Mouse (Mus musculus): ENCODE results near the gene Fgfr2.

The Fgfr2 gene

DNA sequence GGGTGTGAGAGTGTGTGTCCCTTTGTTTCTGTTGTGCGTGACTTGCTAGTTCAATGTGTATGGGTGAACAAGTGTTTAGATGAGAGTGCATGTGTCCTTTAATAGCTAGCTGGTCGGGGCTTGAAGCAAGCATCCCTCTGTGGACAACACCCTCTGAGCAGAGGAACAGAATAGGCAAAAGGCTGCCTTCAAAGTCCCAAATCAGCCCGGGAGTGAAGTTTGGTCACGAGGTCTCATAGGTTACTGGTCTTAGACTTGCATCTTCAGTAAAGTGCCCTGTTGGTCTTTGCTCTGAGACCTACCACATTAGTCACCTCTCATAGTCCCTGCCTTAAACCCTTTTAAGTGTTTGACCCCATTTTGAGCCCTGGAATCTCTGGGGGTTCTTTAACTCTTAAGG, 1571.7 kb downstream of the Fgfr2 start:
- no peak for DNase-seq (ENCODE audit: low spot score)

DNA sequence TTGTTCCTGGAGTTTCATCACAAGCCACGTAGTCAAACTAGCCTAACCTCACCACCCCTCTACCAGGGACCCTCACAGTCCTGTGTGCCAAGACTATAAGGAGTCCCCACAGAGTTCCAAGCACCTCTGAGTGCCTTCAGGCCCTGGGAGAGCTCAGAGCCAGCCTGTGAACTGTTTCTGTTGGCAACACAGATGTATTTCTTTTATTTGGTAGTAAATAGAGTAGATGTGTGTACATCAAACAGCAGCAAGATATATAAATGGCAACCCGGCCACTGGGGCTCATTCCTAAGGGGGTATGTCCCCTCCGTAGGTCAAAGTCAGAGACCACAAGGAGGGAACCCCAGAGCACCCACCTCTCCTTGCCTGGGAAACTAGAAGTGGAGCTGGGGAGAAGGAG, 1574.7 kb downstream of the Fgfr2 start, which contains the start of gene Hmx2:
TSS of gene Hmx2 (plus strand) at position 301 of the 400 bp plus-strand sequence.
- no peak for DNase-seq (ENCODE audit: low spot score)

- no peak for DNase-seq (ENCODE audit: low spot score)
Observed at GRCm38 (mm10) chr7:131547481-131547880, 1575.7 kb downstream of the Fgfr2 start.

DNA sequence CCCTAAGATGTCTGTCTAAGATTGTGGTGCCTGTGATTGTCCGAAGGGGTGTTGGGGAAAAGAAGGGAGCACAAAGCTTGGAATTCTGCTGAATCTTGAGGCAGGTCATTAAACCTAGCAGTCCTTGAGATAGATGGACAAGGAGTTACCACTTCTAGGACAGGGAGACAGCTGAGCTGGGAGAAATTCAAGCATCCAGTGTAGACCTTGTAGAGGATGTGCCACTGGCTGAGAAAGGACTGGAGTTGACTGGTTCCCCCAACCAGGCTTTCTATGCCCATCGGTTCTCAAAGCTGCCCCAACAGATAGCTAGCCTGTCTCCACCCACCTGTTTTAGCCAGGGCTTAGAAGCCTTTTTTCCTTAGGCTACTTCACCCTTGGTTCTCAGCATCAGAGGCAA, 1576.7 kb downstream of the Fgfr2 start:
- DNase-seq (ENCODE audit: low spot score) = no peak

GRCm38 (mm10) chr7:131545701-131546385, 1577.3 kb downstream of the Fgfr2 start:
- DNase-seq (ENCODE audit: low spot score) = no peak

GRCm38 (mm10) chr7:131544871-131545270, 1578.3 kb downstream of the Fgfr2 start:
- DNase-seq (ENCODE audit: low spot score) = no peak

DNA sequence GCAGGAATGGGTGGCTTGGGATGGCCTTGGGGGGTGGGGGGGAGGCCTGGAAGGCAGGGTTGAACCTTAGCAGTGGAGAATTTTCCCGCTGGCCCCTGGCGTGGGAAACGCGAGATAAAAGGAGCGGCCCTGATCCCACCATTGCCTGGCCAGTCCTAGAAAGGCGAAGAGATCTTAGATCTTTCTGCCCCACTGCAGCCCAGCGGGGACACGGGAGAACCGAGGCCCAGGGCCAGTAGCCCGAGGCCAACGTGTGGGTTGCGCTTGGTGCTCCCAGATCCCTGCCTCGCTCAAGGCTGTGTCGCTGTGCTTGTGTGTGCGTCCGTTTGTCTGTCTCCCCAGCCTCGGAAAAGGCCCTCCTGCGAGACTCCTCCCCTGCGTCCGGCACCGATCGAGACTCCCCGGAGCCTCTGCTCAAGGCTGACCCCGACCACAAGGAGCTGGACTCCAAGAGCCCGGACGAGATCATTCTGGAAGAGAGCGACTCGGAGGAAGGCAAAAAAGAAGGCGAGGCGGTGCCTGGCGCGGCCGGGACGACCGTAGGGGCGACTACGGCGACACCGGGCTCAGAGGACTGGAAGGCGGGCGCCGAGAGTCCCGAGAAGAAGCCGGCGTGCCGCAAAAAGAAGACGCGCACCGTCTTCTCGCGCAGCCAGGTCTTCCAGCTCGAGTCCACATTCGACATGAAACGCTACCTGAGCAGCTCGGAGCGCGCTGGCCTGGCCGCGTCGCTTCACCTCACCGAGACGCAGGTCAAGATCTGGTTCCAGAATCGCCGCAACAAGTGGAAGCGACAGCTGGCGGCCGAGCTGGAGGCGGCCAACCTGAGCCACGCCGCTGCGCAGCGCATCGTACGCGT, 1579.3 kb downstream of the Fgfr2 start:
- no peak for DNase-seq (ENCODE audit: low spot score)

DNA sequence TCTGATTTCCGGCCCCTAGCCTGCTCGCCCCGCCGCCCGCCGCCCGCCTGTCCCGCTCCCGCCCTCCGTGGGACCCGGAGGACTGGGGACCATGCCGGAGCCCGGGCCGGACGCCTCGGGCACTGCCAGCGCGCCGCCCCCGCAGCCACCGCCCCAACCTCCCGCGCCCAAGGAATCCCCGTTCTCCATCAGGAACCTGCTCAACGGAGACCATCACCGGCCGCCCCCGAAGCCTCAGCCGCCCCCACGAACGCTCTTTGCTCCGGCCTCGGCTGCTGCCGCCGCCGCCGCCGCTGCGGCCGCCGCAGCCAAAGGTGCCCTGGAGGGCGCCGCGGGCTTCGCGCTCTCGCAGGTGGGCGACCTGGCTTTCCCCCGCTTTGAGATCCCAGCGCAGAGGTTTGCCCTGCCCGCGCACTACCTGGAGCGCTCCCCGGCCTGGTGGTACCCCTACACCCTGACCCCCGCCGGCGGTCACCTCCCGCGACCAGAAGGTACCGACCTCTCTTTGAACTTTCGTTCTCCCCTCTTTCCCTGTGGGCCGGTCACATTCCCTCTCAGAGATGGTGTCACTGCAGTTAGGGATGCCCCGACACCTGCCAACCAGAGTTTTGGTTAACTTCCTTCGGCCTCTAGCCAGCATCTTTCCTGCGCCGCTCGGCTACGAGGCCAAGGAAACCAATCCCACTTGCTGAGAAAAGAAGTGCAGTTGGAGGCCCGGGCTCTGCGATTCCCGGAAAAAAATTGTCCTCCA, 1580.1 kb downstream of the Fgfr2 start:
- DNase-seq (ENCODE audit: low spot score) = no peak

DNA sequence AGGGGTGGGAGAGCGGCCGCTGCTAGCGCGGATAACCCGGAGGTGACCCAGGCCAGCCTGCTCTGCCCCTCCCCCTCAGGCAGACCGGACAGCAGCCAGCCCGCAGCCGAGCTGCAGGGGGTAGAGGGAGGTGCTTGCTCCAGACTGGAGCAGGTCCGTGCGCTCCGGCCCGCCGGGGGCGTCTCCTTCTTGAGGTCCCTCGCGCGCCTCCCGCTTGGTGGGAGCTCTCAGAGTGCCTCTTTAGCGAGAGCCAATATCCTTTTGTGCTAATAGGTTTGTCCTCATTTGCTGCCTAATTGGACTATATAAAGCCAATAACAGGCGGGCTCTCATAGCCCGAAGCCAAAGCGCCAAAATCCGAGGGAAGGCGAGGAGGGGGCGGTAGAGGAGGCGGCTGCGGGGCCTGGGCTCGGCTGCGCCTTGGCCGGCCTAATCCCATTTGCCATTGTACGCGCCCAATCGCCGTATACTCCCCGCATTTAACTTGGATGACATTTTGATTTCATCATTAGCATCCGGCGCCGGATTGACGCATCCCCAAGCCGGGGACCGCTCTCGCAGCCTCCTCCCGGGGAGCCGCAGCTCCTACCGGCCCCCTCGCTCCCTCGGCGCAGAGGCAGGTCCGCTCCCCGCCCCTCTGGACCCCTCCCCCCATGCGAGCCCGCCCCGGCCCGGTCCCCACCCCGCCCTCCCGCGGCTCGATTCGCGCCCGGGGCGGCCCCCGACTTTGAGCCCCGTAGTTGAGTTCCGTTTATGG, 1580.9 kb downstream of the Fgfr2 start, which contains the start of gene Hmx3:
TSS of gene Hmx3 (plus strand) at position 753 of the 757 bp plus-strand sequence.
- DNase-seq (ENCODE audit: low spot score) = no peak

DNA sequence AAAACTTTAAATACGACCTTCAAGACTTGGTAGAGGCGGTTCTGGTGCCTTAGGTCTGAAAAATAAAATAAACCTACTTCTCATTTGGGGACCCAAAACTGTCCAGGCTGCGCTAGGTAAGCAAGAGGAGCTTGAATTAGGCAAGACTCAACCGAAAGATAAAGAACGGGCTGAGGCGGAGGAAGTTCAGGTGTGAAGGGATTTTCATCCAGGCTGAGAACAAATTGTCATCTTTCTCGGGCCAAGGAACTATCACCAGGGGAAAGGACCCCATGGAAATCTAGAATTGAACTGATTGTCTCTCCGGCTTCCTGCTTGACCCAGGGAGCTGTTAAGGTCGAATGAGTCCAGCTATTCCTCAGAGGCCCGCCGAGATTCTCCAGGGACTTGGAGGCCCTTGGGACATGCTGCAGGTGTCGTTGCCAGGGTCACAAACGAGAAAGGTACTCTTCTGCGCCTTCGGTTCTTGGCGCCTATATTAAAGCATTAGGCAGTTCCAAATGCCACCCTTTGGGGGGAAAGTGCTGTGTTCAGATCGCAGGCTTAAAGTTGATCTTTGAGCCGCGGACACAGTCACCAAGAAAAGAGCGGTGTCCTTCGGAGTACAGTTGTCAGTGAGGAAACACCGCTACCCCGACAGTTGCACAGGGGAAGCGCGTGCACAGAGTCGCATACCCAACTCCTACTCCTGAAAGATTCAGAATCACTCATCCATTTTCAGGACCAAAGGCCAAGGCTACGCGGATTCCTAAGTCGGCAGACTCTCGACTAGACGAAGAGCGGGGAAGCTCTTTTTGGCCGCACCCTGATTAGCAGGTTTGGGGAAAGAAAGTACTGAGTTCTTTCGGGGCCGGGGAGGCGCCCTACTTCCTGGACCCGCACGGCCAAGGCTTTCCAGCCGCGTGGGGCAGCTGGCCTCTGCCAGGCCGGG, 1581.7 kb downstream of the Fgfr2 start:
- no peak for DNase-seq (ENCODE audit: low spot score)

- peak; percentile 66 for DNase-seq (ENCODE audit: low spot score)
Observed at GRCm38 (mm10) chr7:131539979-131540378, 1583.2 kb downstream of the Fgfr2 start.

- DNase-seq (ENCODE audit: low spot score) = no peak
Observed at GRCm38 (mm10) chr7:131503739-131504138, 1619.4 kb downstream of the Fgfr2 start.

GRCm38 (mm10) chr7:131478403-131478802, 1644.7 kb downstream of the Fgfr2 start:
- no peak for DNase-seq (ENCODE audit: low spot score)

DNA sequence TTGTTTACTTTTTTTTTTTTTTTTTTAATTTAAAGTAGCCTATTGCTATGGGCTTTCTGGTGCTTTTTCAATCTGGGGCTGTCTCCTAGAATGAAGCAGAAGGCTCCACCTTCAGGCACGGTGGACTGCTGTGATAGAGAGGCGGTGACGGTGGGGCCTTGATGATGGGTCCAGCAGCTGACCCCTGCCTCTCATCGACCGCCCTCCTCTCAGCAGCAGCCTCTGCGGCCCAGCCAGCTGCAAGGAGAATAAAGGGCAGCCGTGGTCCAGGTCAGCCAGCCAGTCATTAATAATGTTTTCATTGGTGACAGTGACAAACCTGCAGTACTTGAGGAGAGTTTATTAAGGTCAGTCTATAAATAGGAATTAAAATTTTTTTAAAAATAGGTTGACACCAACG, 1646.0 kb downstream of the Fgfr2 start:
- DNase-seq (ENCODE audit: low spot score) = no peak

- DNase-seq (ENCODE audit: low spot score) = no peak
Observed at GRCm38 (mm10) chr7:131471551-131471950, 1651.6 kb downstream of the Fgfr2 start.

DNA sequence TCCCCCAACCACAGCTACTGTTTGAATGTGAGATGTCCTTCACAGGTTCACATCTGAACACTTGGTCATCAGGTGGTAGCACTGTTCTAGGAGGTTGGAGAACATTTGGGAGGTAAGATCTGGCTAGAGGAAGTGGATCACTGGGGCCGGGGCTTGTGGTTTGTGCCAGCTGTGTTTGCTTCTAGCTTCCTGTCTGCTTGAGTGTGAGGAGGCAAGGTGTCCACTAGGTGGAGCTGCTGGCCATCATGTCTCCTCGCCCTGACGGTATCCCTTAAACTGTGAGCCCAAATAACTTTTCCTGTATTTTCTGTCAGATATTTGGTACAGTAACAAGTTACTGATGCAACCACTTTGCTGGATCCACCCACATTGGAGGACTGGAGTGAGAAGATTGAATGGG, 1653.6 kb downstream of the Fgfr2 start:
- DNase-seq (ENCODE audit: low spot score) = no peak

GRCm38 (mm10) chr7:131467312-131467711, 1655.8 kb downstream of the Fgfr2 start:
- no peak for DNase-seq (ENCODE audit: low spot score)

- no peak for DNase-seq (ENCODE audit: low spot score)
Observed at GRCm38 (mm10) chr7:131465735-131466134, 1657.4 kb downstream of the Fgfr2 start.

- no peak for DNase-seq (ENCODE audit: low spot score)
Observed at GRCm38 (mm10) chr7:131465117-131465601, 1658.0 kb downstream of the Fgfr2 start.

DNA sequence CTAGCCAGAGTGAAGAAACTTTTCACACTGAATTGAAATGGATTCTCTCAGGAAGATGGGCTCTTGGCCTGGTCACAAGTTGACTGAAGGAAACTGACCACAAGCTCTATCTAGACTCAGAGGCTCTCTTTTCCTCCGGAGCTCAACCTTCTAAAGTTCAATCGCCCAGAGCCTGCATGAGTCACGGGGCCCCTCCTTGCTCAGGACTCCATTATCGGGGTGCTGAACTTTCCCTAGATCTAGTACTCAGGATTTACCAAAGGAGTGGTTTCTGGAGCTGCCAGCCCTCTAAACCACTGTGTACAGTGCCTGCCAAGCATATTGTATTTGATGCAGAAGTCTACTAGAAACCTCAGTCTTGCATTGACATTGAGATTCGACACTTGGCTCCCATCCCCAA, 1666.4 kb downstream of the Fgfr2 start:
- no peak for DNase-seq (ENCODE audit: low spot score)
